Mouse (Mus musculus): ENCODE results near the gene Krtap28-13.

The Krtap28-13 gene

DNA sequence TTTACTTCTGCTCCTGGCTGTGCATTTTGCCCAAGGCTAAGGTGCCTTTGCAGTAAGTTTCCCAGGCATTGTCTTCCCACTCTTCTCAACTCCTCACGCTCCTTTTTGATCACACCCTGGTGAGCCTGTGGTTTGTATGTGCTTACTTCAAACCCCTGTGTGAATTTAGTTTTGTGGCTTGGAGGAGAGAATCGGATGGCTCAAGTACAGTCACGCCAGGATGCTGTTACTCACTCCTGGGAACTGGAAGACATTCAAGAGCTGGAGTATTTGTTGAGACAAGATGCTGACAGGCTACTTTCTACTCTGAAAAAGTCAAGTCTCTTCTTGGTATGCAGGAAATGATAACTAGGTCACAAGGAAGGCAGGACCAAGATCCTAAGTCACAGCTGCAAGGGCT lies 30.5 kb downstream of the Krtap28-13 start:
- DNase-seq (ENCODE audit: low spot score): no peak

DNA sequence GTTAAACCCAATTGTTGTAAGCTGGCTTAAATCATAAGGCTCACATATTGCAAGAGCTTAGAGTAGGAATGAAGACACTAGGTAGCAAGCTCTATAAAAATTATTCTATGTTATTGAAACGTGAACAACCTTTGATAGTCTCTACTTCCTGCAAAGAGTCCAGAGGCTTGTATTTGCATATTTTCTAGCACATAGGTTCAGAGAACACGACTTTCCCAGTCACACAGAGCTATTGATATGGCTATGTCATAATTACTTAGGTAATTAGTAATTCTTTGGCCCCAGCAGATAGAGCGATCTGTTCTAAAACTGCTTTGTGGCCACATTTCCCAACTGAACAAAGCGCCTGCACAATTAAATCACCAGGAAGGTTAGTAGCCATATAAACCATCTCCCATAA lies 36.2 kb downstream of the Krtap28-13 start:
- DNase-seq (ENCODE audit: low spot score): no peak

DNA sequence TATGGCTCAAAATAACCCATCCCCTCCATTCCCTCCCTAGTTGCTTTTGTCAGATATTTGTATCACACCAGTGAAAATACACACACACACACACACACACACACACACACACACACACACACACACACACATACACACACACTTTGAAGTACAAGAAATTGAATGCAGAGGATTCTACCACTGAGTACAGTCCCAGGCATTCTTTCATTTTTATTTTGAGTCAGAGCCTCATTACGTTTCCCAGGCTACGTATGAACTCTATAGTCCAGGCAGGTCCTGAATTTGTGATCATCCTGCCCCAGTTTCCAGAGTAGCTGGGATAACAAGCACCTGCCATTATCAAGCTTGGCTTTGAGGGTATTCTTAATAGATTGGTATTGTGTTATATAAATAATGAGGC lies 38.4 kb downstream of the Krtap28-13 start:
- DNase-seq (ENCODE audit: low spot score): no peak

DNA sequence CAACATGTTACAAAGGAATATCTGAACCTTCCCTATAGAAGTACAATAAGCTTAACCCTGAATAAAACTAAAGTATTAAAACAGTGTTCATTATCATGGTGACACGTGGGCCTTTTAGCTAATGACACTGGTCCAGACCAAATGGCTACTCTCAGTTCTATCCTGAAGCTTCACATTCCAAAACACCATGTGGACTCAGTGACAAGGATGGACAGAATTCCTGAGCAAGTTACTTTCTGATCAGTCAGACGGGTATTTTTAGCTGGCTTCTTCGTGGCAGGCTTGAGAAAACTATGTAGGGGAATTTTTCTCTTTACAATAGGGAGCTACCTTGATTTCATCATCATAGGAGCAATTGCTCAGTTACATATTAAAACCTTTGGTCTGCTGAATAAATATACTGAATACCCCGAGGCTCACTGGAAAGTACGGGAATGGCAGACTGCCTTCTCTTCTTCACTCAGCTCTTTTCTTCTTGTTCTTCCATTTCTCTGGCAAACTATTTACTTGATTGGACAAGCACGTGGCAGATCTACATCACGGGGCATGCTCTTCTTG lies 38.9 kb downstream of the Krtap28-13 start:
- DNase-seq (ENCODE audit: low spot score): no peak

DNA sequence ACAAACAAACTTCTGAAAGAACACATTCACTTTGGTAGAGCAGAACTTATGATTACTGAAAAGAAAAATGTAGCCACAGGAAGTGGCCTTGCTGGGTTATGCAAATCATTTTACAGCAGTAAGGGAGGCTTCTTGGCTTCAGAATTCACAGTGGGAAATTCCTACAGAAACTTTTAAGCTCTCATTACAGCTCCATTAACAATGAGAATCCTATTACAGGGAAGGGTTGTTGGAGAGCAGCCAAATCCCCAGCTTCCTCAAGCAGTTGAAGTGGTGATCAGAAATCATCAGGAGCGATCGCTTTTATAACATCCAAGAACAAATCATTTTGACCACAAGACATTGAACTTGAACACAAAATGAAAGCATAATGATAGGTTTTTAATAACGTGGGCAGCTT lies 41.2 kb downstream of the Krtap28-13 start:
- DNase-seq (ENCODE audit: low spot score): no peak

DNA sequence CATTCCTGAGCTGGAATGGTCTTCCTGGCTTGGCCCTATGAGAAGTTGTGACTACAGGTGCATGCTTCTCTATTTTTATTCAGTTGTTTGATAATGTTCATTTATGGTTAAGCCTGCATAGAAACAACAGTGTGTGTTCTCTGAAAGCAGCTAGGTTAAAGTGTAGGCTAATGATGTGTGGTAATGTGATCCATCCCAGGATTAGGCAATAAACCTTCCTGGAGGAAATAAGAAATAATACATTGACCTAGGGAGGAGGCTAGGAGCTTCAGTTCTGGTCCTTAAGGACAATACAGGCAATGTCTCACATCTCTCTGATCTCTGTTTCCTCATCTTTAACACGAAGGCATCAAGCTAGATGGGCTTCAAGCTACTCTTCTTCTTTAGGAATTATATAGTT lies 44.7 kb downstream of the Krtap28-13 start:
- DNase-seq (ENCODE audit: low spot score): no peak

DNA sequence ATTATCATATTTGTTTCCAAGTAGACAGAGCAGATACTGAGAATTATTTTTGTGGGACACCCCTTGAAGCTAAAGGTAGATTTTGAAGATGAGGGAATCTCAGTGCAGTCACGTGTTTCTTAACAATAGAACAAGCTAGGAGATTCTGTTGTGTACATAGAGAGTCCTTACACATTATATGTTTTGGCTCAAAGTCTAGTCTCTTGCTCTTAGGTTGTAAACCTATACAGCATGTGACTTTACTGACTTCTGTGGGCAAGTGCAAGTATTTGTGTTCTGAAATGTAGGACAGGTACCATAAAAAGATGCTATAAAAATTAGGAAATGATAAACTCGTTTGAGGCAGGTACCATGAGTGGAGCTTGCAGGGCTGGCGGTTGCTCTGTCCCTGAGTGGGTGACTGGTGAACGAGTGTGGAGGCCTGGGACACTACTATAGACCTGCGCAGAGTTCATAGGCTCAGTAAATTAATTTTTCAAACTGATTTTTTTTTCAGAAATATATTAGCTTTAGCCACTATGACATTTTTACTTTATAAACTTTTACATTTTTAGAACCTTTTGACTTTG lies 46.8 kb downstream of the Krtap28-13 start:
- no peak for DNase-seq (ENCODE audit: low spot score)

DNA sequence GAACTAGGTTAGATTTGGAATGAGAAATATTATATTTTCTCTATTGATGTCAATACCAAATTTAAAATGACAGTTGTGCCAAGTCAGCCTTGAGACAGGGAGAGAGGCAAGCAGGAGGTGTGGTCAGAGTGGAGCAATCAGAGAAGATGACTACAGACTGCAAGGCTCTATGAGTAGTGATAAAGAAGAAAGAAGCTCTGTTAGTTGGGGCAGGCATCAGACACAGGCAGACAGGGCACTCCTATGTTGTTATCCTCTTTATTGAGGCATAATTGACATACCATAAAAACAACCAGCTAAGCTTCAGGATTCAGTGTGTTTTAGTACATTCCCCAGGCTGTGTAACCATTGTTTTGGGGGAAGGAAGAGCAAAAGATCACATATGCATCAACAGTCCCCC lies 50.3 kb downstream of the Krtap28-13 start:
- no peak for DNase-seq (ENCODE audit: low spot score)

Data from urinary bladder, postnatal 10 days (tissue).